Mouse (Mus musculus): ENCODE data around the gene Ndufb4. TPM values are rescaled to one million over a fixed set of nuclear protein-coding genes. Genes with fewer than 3 reads are reported as not detected.

Gene Ndufb4
- polyA plus RNA-seq, 1 experiment from 2014 or later = 45.0 TPM

DNA sequence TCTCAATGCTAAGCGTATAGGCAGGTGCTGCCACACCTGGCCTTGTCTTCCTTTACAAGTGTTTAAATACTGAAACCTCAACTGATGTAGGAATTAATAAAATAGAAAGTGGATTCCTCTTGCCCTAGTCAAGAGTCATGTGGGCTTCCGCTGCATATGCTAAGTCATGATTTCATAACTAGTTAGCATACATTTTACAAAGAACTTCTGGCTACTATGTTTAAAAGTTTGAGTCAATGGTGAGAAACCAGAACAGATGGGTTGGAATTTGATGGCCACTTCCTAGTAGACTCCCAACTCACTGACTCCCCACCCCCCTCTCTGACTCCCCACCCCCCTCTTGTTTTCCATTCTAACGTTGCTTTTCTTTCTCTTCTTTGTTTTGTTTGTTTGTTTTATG is 54.9 kb downstream of the Ndufb4 start:
- Histone ChIP-seq H3K4me3 (ENCODE audit: low read length) (no peak overlapping the region), H3K36me3 (ENCODE audit: insufficient read depth, low read length) (no peaks in the 10 kb centered on the region), H3K9ac (replicated peaks; ENCODE audit: low read length) (no peak overlapping the region), H3K4me2 (replicated peaks; ENCODE audit: low read depth, low read length) (no peak overlapping the region), H3K9me3 (ENCODE audit: low read length) (no peaks in the 10 kb centered on the region), H3K27me3 (ENCODE audit: insufficient read depth, low read length) (no peaks in the 10 kb centered on the region), H3K27ac (ENCODE audit: low read length) (no peak overlapping the region), H3K4me1 (ENCODE audit: insufficient read depth, low read length) (no peaks in the 10 kb centered on the region)
- ATAC-seq (ENCODE audit: low FRiP score, low TSS enrichment) = no peak
- WGBS = 78% methylated on average over 3 of the region's 3 CpGs

DNA sequence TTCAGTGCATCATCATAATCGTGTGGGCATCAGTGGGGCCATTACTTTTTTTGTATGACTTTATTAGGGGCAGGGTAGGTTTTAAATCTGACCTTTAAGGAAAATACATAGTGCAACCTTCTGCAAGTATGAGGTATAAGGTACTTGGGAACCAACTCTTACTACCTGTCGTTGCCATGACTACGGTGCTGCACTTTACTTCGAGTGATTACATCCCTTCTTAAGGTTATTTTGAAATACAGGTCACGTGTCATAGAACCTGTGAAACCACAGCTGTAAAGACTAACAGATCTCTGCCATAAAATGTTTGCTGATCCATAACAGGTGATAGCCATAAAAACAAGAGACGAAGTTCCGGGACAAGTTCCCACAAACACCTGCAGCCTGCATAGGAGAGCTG is 55.8 kb downstream of the Ndufb4 start:
- Histone ChIP-seq H3K27me3 (ENCODE audit: insufficient read depth, low read length) (no peaks in the 10 kb centered on the region), H3K9ac (replicated peaks; ENCODE audit: low read length) (no peak overlapping the region), H3K9me3 (ENCODE audit: low read length) (no peaks in the 10 kb centered on the region), H3K4me2 (replicated peaks; ENCODE audit: low read depth, low read length) (no peak overlapping the region), H3K4me3 (ENCODE audit: low read length) (no peak overlapping the region), H3K27ac (ENCODE audit: low read length) (no peak overlapping the region), H3K4me1 (ENCODE audit: insufficient read depth, low read length) (no peaks in the 10 kb centered on the region), H3K36me3 (ENCODE audit: insufficient read depth, low read length) (no peaks in the 10 kb centered on the region)
- WGBS = 70% methylated on average over 7 of the region's 7 CpGs
- ATAC-seq (ENCODE audit: low FRiP score, low TSS enrichment) = no peak

DNA sequence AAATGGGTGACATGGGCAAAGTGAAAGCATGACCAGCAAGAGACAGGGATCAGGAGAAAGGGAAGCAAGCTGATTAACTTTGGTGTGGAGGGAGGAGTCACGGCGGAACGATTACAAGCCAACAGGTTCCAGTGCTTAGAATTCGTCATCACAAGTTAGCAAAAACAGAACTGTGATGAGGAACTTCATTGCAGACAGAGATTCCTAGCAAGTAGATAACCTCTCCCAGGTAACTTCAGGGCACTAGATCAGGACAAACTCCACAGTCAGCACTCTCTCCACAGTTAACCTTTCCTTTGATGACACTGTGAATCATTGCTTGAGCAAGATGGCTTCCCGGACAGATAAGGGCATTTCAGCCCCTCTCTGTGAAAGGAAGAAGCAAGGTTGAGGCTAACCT is 56.8 kb downstream of the Ndufb4 start:
- Histone ChIP-seq H3K4me1 (ENCODE audit: insufficient read depth, low read length) (no peaks in the 10 kb centered on the region), H3K9ac (replicated peaks; ENCODE audit: low read length) (no peak overlapping the region), H3K27ac (ENCODE audit: low read length) (no peak overlapping the region), H3K27me3 (ENCODE audit: insufficient read depth, low read length) (no peaks in the 10 kb centered on the region), H3K4me3 (ENCODE audit: low read length) (no peak overlapping the region), H3K36me3 (ENCODE audit: insufficient read depth, low read length) (no peaks in the 10 kb centered on the region), H3K9me3 (ENCODE audit: low read length) (no peaks in the 10 kb centered on the region), H3K4me2 (replicated peaks; ENCODE audit: low read depth, low read length) (no peak overlapping the region)
- ATAC-seq (ENCODE audit: low FRiP score, low TSS enrichment) = no peak
- 65% methylated on average over 5 of the region's 5 CpGs for WGBS

Other genes with a start within 250 kb of the Ndufb4 start
- gene Gtf2e1, start 114.7 kb downstream of the Ndufb4 start, polyA plus RNA-seq (2015; fragmentation: Nextera tagmentation; extraction: Ambion mirVana) = 26.4 and 29.0 TPM in 2 replicates
- 24.7 and 25.3 TPM in 2 replicates for gene Rabl3, start 114.6 kb downstream of the Ndufb4 start, polyA plus RNA-seq (2015; fragmentation: Nextera tagmentation; extraction: Ambion mirVana)
- 10.4 and 10.7 TPM in 2 replicates for gene Hgd, start 74.3 kb downstream of the Ndufb4 start, polyA plus RNA-seq (2015; fragmentation: Nextera tagmentation; extraction: Ambion mirVana)
- gene Fstl1, start 122.4 kb upstream of the Ndufb4 start, polyA plus RNA-seq (2015; fragmentation: Nextera tagmentation; extraction: Ambion mirVana) = 657 and 680 TPM in 2 replicates
- gene Gm36028, start 206.7 kb upstream of the Ndufb4 start, polyA plus RNA-seq (2015; fragmentation: Nextera tagmentation; extraction: Ambion mirVana) = 0.67 and 0.71 TPM in 2 replicates
- 54.3 and 60.6 TPM in 2 replicates for gene Lrrc58, start 213.9 kb upstream of the Ndufb4 start, polyA plus RNA-seq (2015; fragmentation: Nextera tagmentation; extraction: Ambion mirVana)